Mouse (Mus musculus): ENCODE data around the gene Mmaa. TPM values are rescaled to one million over a fixed set of nuclear protein-coding genes. Genes with fewer than 3 reads are reported as not detected.
A peak's percentile ranks its signal among the peaks of the same experiment; 100 is the strongest.

Mmaa gene
- 11.8 and 12.4 TPM in 2 replicates for polyA plus RNA-seq (2014; fragmentation: Nextera tagmentation; extraction: Ambion mirVana)

- Histone ChIP-seq H3K4me3 (ENCODE audit: low read depth, low read length) (peak within 1 kb of the TSS; percentile 55), H3K9ac (ENCODE audit: low read length) (peak within 1 kb of the TSS; percentile 86), H3K4me2 (ENCODE audit: low read depth) (peak within 1 kb of the TSS; percentile 79), H3K9me3 (ENCODE audit: control insufficient read depth, low read length) (no peaks in the 10 kb centered on the region), H3K4me1 (ENCODE audit: control insufficient read depth, insufficient read depth, low read length) (peaks cover 10% of the 10 kb centered on the region; the same call in 1 of the 2 replicates), H3K36me3 (ENCODE audit: control insufficient read depth, insufficient read depth, low read length) (no peaks in the 10 kb centered on the region), H3K27me3 (ENCODE audit: control insufficient read depth, insufficient read depth, low read length) (no peaks in the 10 kb centered on the region), H3K27ac (ENCODE audit: low read depth, low read length) (peak within 1 kb of the TSS; percentile 96)
- DNase-seq (ENCODE audit: low spot score) = peak; percentile 100
- peak; percentile 96 for ATAC-seq (ENCODE audit: insufficient read depth, low FRiP score, low TSS enrichment)
- under 1% methylated on average over 47 of the region's 74 CpGs for WGBS
Measured at GRCm38 (mm10) chr8:79294610-79295275, at the start of gene Mmaa. Gene Mmaa (minus strand): TSS chr8:79294937.

GRCm38 (mm10) chr8:79341236-79341635 is 46.5 kb upstream of the Mmaa start:
- no peak for DNase-seq (ENCODE audit: low spot score)
- H3K9ac ChIP-seq (ENCODE audit: low read length) = no peak overlapping the region
- no peak for ATAC-seq (ENCODE audit: insufficient read depth, low FRiP score, low TSS enrichment)
- 90% methylated on average over 8 of the region's 8 CpGs for WGBS
- peaks cover 9% of the 10 kb centered on the region for H3K36me3 ChIP-seq (ENCODE audit: control insufficient read depth, insufficient read depth, low read length)
- no peak overlapping the region for H3K4me2 ChIP-seq (ENCODE audit: low read depth)
- H3K4me1 ChIP-seq (ENCODE audit: control insufficient read depth, insufficient read depth, low read length) = no peaks in the 10 kb centered on the region
- no peak overlapping the region for H3K4me3 ChIP-seq (ENCODE audit: low read depth, low read length)
- H3K27ac ChIP-seq (ENCODE audit: low read depth, low read length) = no peak overlapping the region
- H3K9me3 ChIP-seq (ENCODE audit: control insufficient read depth, low read length) = no peaks in the 10 kb centered on the region
- H3K27me3 ChIP-seq (ENCODE audit: control insufficient read depth, insufficient read depth, low read length) = no peaks in the 10 kb centered on the region

- Histone ChIP-seq H3K9me3 (ENCODE audit: control insufficient read depth, low read length) (no peaks in the 10 kb centered on the region), H3K27ac (ENCODE audit: low read depth, low read length) (no peak overlapping the region), H3K27me3 (ENCODE audit: control insufficient read depth, insufficient read depth, low read length) (no peaks in the 10 kb centered on the region), H3K4me1 (ENCODE audit: control insufficient read depth, insufficient read depth, low read length) (no peaks in the 10 kb centered on the region), H3K9ac (ENCODE audit: low read length) (no peak overlapping the region), H3K4me3 (ENCODE audit: low read depth, low read length) (no peak overlapping the region), H3K36me3 (ENCODE audit: control insufficient read depth, insufficient read depth, low read length) (peaks cover 9% of the 10 kb centered on the region), H3K4me2 (ENCODE audit: low read depth) (no peak overlapping the region)
- ATAC-seq (ENCODE audit: insufficient read depth, low FRiP score, low TSS enrichment) (no peak), DNase-seq (ENCODE audit: low spot score) (no peak)
- WGBS = 85% methylated on average over 9 of the region's 9 CpGs
Measured at GRCm38 (mm10) chr8:79339555-79339954, 44.8 kb upstream of the Mmaa start.

- WGBS = 92% methylated on average over 10 of the region's 10 CpGs
Measured at GRCm38 (mm10) chr8:79338619-79339018, 43.9 kb upstream of the Mmaa start.

GRCm38 (mm10) chr8:79332109-79332900 is 37.6 kb upstream of the Mmaa start:
- peaks cover 2% of the 10 kb centered on the region; the same call in 1 of the 2 replicates for H3K36me3 ChIP-seq (ENCODE audit: control insufficient read depth, insufficient read depth, low read length)
- peaks cover 3% of the 10 kb centered on the region for H3K9me3 ChIP-seq (ENCODE audit: control insufficient read depth, low read length)
- H3K27ac ChIP-seq (ENCODE audit: low read depth, low read length) = no peak overlapping the region
- H3K4me3 ChIP-seq (ENCODE audit: low read depth, low read length) = no peak overlapping the region
- DNase-seq (ENCODE audit: low spot score) = no peak
- no peak for ATAC-seq (ENCODE audit: insufficient read depth, low FRiP score, low TSS enrichment)
- H3K4me1 ChIP-seq (ENCODE audit: control insufficient read depth, insufficient read depth, low read length) = no peaks in the 10 kb centered on the region
- H3K9ac ChIP-seq (ENCODE audit: low read length) = no peak overlapping the region
- H3K4me2 ChIP-seq (ENCODE audit: low read depth) = no peak overlapping the region
- H3K27me3 ChIP-seq (ENCODE audit: control insufficient read depth, insufficient read depth, low read length) = no peaks in the 10 kb centered on the region
- 92% methylated on average over 22 of the region's 22 CpGs for WGBS

More at GRCm38 (mm10) chr8:79338619-79339018, 43.9 kb upstream of the Mmaa start:
- Histone ChIP-seq H3K4me3 (ENCODE audit: low read depth, low read length) (no peak overlapping the region), H3K4me1 (ENCODE audit: control insufficient read depth, insufficient read depth, low read length) (no peaks in the 10 kb centered on the region), H3K27me3 (ENCODE audit: control insufficient read depth, insufficient read depth, low read length) (no peaks in the 10 kb centered on the region), H3K4me2 (ENCODE audit: low read depth) (no peak overlapping the region), H3K9ac (ENCODE audit: low read length) (no peak overlapping the region), H3K27ac (ENCODE audit: low read depth, low read length) (no peak overlapping the region), H3K9me3 (ENCODE audit: control insufficient read depth, low read length) (peaks cover 2% of the 10 kb centered on the region), H3K36me3 (ENCODE audit: control insufficient read depth, insufficient read depth, low read length) (peaks cover 9% of the 10 kb centered on the region)
- ATAC-seq (ENCODE audit: insufficient read depth, low FRiP score, low TSS enrichment) (no peak), DNase-seq (ENCODE audit: low spot score) (no peak)

- no peaks in the 10 kb centered on the region for H3K36me3 ChIP-seq (ENCODE audit: control insufficient read depth, insufficient read depth, low read length)
- no peaks in the 10 kb centered on the region for H3K4me1 ChIP-seq (ENCODE audit: control insufficient read depth, insufficient read depth, low read length)
- no peak overlapping the region for H3K4me2 ChIP-seq (ENCODE audit: low read depth)
- WGBS = 80% methylated on average over 2 of the region's 2 CpGs
- no peak for ATAC-seq (ENCODE audit: insufficient read depth, low FRiP score, low TSS enrichment)
- no peak overlapping the region for H3K27ac ChIP-seq (ENCODE audit: low read depth, low read length)
- no peaks in the 10 kb centered on the region for H3K27me3 ChIP-seq (ENCODE audit: control insufficient read depth, insufficient read depth, low read length)
- peaks cover 3% of the 10 kb centered on the region for H3K9me3 ChIP-seq (ENCODE audit: control insufficient read depth, low read length)
- no peak overlapping the region for H3K9ac ChIP-seq (ENCODE audit: low read length)
- no peak for DNase-seq (ENCODE audit: low spot score)
- H3K4me3 ChIP-seq (ENCODE audit: low read depth, low read length) = no peak overlapping the region
Measured at GRCm38 (mm10) chr8:79331571-79331970, 36.8 kb upstream of the Mmaa start.

GRCm38 (mm10) chr8:79331017-79331416 is 36.3 kb upstream of the Mmaa start:
- no peak overlapping the region for H3K9ac ChIP-seq (ENCODE audit: low read length)
- H3K4me3 ChIP-seq (ENCODE audit: low read depth, low read length) = no peak overlapping the region
- H3K27me3 ChIP-seq (ENCODE audit: control insufficient read depth, insufficient read depth, low read length) = no peaks in the 10 kb centered on the region
- ATAC-seq (ENCODE audit: insufficient read depth, low FRiP score, low TSS enrichment) (no peak), DNase-seq (ENCODE audit: low spot score) (no peak)
- no peaks in the 10 kb centered on the region for H3K4me1 ChIP-seq (ENCODE audit: control insufficient read depth, insufficient read depth, low read length)
- 86% methylated on average over 9 of the region's 9 CpGs for WGBS
- H3K27ac ChIP-seq (ENCODE audit: low read depth, low read length) = no peak overlapping the region
- H3K36me3 ChIP-seq (ENCODE audit: control insufficient read depth, insufficient read depth, low read length) = no peaks in the 10 kb centered on the region
- no peak overlapping the region for H3K4me2 ChIP-seq (ENCODE audit: low read depth)
- peaks cover 3% of the 10 kb centered on the region for H3K9me3 ChIP-seq (ENCODE audit: control insufficient read depth, low read length)

GRCm38 (mm10) chr8:79329735-79330134 is 35.0 kb upstream of the Mmaa start:
- Histone ChIP-seq H3K9me3 (ENCODE audit: control insufficient read depth, low read length) (peaks cover 3% of the 10 kb centered on the region), H3K27me3 (ENCODE audit: control insufficient read depth, insufficient read depth, low read length) (no peaks in the 10 kb centered on the region), H3K9ac (ENCODE audit: low read length) (no peak overlapping the region), H3K36me3 (ENCODE audit: control insufficient read depth, insufficient read depth, low read length) (no peaks in the 10 kb centered on the region), H3K4me2 (ENCODE audit: low read depth) (no peak overlapping the region), H3K4me3 (ENCODE audit: low read depth, low read length) (no peak overlapping the region), H3K27ac (ENCODE audit: low read depth, low read length) (no peak overlapping the region), H3K4me1 (ENCODE audit: control insufficient read depth, insufficient read depth, low read length) (no peaks in the 10 kb centered on the region)
- 85% methylated on average over 2 of the region's 2 CpGs for WGBS
- DNase-seq (ENCODE audit: low spot score) (no peak), ATAC-seq (ENCODE audit: insufficient read depth, low FRiP score, low TSS enrichment) (no peak)

All from neural tube, embryonic 11.5 days (tissue).